Mouse (Mus musculus) layer of hippocampus, adult 8-10 months (tissue): ENCODE results near the gene Zfp568. TPM values are rescaled to one million over a fixed set of nuclear protein-coding genes. Genes with fewer than 3 reads are reported as not detected.

ENCODE experiments used
- DNase-seq, 2 experiments: peaks; one replicate each; pipeline ENCODE4 v3.0.0; 2022; ENCODE audit warnings: low spot score in 2 of 2
- total RNA-seq, 4 experiments: library from RNA; stranded (reverse); gene quantifications; 2 replicates each; pipeline ENCODE4 v1.2.4; 2022

Zfp568 gene
- total RNA-seq, 4 experiments from 2014 or later: 3.3 to 7.7 (median 4.0) TPM

DNA sequence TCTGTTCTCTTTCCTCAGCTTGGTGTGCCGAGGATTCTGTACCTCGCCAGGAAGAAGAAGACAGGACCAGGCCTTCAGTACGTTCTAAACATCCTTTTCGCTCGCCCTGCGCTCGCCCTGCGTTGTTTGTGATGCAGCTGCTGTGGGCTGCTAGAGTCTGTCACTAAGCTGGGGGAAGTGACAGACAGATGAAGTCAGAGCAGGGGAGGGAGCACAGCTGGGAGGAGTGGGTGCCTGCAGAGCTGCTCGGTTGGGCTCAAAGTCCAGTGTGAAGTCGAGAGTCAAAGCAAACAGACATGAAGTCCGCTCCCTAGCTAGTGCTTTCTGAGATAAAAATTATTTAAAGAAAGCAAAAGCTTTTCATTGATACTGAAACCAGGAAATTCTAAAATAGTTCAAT, 5.3 kb downstream of the Zfp568 start:
- no peak for DNase-seq

DNA sequence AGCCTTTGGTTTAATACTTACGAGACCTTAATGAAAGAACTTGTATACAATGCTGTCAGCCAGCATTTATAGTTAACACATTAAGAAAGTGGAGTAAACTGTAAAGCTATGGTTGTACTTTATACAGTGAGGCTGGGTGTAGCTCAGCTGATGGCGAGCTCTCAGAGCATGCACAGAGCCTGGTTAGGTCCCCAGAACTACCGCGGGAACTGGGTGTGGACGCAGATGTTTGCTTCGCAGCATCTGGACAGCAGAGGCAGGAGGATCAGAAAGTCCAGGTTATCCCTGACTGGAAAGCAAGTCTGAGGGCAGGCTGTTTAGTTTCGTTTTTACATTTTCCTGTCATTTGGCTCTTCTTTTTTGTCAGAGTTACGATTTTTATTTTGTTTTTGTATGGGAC, 8.9 kb downstream of the Zfp568 start:
- no peak for DNase-seq

DNA sequence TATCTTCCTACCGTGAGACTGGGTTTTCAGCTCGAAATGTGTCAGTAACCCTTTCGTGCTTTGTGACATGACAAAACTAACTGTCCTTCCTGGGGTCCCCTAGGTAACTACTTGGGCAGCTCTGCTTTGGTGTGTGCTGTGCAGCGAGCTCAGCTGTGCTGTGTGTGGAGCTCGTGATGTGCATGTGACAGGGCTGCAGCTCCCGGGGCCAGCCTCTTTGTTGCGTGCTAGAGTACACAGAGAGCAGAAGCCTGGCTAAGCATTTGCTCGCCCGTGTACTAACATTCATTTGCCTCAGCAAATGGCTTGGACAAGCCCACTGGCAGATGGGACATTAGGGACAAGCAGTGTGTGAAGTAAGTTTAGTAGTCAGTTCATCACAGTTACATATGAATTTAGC, 9.6 kb downstream of the Zfp568 start:
- DNase-seq: no peak

DNA sequence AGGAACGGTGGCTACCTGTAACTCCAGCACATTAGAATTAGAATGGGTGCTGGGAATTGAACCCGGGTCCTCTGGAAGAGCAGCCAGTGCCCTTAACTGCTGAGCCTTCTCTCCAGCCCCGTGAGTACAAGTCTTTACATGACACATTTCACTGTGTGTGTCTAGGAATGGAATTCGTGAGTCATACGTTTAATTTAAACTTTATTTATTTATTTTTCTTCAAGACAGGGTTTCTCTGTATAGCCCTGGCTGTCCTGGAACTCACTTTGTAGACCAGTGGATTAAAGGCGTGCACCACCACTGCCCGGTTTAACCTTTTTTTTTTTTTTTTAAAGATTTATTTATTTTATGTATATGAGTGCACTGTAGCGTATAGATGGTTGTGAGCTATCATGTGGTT, 11.4 kb downstream of the Zfp568 start:
- no peak for DNase-seq

DNA sequence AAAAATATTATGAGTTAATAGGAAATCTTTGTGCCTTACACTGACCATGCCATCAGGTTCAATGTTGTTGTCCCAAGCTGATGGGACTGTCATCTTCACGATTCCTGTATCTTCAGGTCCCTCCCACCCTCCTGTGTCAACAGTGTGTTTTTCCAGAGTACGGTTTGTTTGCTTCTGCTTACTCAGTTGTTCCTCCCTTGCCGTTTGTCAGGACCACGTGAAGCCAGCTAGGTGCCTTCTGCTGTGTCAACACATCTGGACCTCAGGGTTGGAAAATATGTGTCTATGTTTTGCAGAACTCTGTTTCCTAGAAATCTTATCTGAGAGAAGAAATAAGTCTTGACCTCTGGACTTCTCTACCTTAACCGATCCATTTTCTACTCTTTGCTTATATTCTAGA, 16.8 kb downstream of the Zfp568 start:
- DNase-seq: no peak

DNA sequence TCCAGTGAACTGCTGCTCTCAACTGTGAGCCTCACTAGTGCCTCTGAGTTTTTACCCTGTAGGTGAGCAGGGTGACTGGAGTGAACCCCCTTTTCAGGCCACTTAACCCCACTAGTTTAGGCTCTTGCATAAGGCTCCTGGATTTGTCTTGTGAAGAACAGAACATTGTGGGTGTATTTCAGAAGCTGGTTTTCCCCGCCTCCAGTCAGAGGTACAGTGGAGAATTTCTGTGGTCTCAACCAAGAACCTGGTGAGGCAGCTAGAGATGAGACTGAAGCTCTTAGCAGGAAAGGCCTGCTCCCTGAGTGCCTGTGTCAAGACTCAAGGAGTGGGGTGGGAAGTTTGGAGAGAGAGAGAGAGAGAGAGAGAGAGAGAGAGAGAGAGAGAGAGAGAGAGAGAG, 23.8 kb downstream of the Zfp568 start:
- DNase-seq: no peak

DNA sequence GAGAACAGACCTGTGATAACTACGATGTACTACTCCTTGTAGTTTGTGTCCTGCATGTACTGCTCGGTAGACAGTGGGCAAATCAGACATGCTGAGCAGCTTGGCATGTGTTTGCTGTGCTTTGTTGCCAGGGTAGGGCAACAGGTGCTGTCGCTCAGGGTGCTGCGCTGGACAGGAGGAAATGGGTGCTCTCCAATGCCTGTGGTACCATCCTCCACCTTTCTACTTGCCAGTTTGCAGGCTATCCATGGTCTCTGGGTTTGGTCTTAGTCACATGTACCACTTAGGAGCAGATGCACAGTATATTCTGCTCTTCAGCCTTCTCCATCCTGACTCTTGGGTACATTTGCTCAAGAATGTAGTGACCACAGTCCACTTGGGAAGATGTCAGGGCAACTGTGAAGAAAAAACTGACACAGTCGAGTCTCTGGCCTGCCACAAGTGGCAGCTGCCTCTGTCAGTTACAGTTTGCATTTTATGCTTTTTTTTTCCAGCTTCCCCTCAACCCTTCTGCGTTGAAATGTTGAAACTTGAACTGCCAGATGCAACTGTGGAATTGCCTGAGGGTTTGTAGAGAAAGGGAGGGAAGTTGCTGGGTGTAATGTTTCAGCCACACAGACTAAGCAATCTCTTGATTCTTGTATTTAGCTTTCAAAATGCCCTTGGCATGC, 24.4 kb downstream of the Zfp568 start:
- DNase-seq: no peak

DNA sequence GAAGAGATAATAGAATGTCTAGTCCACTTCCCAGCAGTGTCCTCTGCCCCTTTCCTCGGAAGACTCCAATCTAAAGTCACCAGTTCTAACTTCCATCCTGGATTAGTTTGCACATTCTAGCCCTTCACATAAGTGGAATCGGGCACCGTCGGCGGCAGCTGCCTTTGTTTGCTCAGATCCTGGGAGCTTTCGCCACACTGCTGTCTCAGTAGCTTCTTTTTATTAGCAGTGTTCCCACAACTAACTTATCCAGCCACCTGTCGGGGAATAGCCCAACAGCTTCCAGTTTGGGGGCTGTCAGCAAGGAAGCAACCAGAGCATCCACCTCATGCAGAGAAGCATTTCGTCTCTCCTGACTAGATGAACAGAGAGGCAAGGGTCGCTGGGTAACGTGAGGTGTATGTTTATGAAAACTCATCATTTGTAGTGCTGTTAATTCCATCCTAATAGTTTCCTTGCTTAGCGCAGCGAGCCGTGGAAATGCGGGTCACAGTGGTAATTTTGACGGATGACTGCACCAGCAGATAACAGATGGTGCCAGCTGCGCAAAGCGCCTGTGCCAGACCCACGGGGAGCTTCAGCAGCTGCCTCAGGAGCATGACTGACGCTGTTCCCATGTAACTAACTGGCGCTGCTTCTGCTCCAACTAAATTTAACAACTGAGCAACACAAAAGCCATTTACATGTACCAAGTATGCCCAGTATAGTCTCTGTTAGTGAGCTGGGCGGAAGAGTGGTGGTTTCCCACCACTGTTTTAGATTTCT, 25.7 kb downstream of the Zfp568 start:
- DNase-seq: peak; percentile 30 to 49

DNA sequence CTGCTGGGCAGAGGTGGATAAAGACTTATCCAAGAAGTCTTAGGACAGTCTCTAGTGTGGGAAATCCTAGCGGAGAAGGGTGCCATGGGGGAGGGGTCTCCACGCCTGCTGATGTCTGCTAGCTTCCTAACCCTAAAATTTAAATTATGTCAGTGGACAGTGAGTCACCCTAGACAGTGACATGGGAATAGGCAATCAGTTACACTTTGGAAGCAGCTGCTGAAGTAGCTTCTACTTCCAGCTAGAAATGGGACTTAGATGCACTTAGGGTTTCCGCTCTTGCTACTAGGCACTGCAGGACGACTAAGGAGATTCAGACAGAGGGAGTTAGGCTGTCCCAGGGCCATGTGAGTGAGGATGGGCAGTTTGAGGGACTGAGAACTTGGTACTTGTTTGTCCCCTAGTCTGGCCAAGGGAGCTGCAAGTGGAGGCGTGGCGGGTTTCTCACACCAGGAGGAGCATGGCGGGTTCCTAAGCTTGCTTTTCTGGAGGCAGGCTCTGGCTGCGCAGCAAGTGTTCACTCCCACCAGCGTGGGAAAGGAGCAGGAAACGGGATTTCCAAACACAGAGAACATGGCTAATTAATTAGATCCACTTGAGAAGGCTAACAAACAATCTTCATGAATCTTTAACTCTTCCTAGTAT, 26.9 kb downstream of the Zfp568 start:
- DNase-seq: no peak

DNA sequence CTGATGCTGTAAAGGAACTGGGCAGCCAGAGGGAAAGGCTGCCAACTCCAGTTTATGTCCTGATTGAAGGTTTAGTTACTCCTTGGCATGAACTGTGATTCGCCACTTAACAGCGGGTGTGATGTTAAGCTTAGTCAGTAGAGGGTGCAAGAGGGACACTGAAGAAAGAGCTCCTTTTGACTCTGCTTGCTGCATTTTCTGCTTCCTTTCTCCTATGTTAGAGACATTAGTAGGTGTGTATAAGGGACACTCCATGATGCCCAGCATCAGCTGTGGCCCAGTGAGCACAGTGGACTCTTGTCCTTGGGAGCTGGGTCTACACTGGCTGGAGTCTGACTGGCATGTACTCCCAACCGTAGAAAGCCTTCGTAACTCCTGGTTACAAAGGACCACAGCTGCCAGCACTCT, 29.2 kb downstream of the Zfp568 start:
- peak; percentile 37 to 65 for DNase-seq

DNA sequence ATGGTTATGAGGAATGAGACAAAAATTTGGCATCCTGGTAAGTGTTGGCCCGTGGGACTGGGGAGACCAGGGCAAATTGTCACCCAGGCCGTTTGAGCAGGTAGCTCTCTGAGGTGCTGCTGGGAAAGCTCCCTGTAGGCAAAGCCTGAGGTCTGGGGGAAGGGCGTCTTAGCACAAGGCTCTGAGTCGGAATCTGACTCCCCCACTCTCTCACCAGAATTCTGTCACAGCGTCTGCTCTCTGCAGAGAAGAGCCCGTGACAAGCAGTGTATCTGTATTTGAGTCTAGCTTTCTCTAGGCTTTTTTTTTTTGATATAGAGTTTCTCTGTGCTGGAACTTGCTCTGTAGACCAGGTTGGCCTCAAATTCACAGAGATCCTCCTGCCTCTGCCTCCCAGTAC, 33.5 kb downstream of the Zfp568 start:
- DNase-seq: no peak

DNA sequence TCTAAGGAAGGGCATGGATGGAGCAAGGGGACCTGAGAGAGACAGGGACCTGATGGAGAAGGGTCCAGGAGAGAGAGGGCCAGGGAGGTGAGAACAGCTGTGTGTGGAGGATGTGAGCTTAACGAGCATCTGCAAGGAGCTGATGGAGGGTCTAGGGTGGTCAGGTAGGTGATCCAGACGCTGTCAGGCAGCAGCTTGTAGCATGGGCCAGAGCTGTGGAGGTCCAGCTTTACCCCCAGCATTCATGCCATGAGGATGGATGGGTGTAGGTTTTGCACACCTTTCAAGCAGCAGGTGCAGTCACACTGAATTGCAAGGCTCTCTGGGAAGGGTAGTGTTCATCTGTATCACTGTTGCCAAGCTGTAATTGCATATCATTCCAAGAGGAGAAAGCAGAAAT, 35.8 kb downstream of the Zfp568 start:
- no peak for DNase-seq

DNA sequence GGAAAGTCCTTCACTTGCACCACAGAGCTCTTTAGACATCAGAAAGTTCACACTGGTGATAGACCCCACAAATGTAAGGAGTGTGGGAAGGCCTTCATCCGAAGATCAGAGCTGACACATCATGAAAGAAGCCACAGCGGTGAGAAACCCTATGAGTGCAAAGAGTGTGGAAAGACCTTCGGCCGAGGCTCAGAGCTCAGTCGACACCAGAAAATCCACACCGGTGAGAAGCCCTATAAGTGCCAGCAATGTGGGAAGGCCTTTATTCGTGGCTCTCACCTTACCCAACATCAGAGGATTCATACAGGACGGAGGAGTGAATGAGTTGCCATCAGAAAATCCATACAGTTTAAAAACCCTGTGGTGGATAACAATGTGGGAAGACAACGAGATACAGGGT, 39.6 kb downstream of the Zfp568 start:
- DNase-seq: no peak

DNA sequence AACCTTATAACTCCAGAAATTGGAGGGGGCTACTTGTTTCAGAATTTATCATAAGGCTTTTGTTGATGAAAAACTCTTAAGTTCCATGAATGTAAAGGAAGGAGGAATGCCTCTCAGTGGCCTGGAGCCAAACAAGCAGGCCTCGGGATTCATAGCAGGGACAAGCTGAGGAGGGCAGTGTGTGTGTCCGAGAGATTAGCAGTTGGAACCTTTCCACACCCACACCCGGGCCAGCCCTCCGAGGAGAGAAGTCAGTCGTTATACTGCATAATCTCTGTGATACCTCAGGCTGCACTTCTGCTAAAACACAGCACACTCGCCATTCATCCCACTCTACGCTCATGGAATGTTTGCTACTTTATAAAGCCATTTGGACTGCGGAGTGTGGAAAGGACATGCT, 40.0 kb downstream of the Zfp568 start:
- DNase-seq: no peak

DNA sequence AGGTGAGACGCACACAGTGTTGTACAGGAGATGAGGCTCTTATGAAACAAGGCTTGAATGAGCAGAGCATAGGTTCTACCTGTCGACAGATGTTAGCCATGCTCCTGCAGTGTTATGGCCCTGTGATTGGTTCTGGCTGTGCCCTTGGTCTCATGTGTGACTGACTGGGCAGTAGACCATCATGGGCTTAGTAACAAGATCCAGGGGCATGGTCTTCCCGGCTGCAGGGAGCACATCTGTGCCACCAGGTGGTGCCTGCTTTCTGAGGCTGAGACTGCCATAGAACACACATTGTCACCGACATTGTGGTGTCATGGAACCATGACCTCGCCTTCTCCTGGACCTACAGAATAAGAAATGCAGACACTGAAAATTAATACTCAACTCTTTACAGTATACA, 41.6 kb downstream of the Zfp568 start:
- no peak for DNase-seq

DNA sequence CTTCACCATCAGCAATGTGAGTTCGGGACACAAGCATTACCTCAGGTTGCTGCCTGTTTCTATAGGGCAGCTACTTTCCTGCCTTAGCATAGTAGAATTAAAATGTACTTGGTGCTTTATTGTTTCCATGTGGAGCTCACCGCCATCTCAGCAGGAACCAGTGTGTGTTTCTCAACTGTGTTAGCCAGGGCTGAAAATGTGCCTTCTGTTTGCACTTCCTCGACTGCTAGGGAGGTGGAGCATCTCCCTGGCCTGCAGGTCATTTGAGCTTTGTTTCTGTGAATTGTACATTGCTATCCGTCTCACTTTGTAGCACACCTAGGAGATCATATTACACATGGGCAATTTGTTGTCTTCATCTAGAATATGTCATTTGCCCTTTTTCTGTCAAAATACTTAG, 43.6 kb downstream of the Zfp568 start:
- no peak for DNase-seq

DNA sequence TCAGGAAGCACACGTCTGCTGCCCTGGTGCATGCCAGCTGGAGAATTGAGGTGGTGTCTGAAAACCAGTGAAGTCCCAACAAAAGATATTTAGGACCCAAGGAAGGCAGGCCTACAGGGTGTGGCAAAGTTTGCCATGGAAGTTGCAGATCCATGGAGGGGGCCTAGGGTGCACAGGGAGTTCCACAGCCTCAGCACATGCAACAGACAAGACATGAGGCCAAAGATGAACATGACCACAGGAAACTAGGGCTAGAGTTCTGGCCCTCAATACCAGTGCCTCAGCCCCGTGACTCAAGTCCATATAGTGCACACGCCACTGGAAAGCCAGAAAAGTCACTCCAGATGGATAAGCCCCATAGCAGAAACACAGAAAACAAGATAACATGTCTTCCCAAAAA, 44.8 kb downstream of the Zfp568 start:
- DNase-seq: no peak

DNA sequence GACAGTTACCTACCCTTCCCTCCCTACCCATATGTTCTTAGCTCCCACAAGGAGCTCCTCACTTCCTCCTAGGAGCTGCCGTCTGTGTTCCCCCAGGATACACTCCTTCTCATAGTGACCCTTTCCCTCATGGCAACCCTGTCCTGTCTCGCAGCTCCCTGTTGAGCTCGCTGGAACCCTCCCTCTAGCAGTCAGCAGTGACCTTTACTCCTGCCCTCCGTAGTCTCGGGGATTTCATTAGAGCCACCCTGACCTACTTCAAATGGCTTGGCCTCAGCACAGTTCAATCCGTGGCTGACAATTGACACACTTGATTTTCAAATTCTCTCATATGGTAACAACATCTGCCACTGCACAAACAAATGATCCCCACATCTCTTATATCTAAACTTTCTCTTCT, 46.9 kb downstream of the Zfp568 start:
- DNase-seq: no peak

DNA sequence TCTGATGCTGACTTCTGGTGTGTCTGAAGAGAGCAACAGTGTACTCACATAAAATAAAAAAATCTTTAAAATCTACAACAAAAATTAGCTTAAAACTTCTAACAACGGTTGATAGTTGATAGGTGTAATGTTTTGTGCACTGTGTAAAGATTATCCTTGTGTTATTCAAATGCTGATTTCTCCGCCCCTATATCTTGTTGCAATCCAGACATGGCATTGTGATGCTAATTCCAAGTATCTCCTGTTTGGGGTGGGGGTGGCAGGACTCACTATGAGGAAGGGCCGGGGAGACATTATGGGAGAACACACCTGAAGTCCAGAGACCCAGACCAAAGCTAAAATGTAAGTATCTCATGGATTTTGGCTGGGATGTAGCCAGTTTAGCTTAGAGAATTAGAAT, 47.6 kb downstream of the Zfp568 start:
- DNase-seq: no peak

DNA sequence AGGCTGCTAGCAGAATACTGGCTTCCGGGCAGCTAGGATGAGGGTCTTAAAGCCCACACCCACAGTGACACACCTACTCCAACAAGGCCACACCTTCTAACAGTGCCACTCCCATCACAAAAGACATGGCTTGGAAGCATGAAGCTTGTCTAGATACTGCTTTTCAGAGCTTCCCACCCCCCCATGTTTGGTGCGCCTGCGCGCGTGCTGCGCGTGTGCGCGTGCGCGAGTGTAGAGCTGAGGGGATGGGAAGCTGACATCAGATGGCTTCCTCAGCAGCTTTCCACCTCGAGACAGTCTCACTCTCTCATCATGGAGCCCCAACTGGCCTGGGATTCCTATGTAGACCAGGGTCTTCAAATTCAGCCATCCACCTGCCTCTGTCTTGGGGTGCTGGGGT, 50.6 kb downstream of the Zfp568 start:
- DNase-seq: no peak

DNA sequence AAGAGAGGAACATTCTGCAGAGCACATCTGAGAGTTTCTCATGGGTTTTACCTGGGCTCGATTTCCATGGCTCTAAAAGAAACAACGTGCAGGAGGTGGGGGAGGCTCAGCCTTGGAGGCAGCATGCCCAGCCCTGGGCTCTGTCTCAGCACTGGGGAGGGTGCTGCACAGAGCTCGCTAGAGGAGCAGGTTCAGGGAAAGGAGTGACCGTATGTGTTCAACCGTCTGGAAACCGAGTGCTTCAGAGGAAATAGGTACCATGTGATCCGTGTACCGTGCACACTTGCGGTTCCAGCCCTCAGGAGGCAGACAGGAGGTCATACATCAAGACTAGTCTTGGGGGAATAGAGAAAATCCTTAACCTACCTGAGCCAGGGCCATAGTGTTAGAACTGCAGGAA, 60.6 kb downstream of the Zfp568 start:
- DNase-seq: no peak

DNA sequence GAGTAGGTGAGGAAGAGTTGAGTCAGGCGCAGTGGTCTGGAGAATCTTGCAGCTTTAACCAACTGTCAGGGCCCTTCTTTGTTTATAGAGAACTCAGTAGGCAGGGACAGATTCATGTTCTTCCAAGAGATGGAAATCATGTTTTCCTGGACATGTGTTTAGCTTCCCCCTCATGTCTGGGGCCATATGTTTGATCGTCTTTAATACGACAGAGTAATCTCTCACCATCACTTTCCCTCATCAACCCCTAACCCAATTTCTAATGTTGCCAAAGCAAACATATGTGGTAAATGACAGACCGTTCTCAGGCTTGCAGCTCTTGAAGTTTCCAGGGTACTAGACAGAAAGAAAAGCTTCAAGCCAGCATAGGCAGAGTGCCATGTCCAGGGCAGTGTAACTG, 64.4 kb downstream of the Zfp568 start:
- DNase-seq: peak; percentile 26 to 35
